Mouse (Mus musculus): ENCODE measurements around the gene Tspan9. TPM values are rescaled to one million over a fixed set of nuclear protein-coding genes. Genes with fewer than 3 reads are reported as not detected.

The Tspan9 gene
- total RNA-seq, 1 experiment from 2014 or later = 0.67 TPM

GRCm38 (mm10) chr6:128010135-128010971, 133.0 kb downstream of the Tspan9 start:
- no peak for ATAC-seq (replicated peaks; ENCODE audit: insufficient number of reproducible peaks, low FRiP score, low TSS enrichment, poor library complexity, severe bottlenecking)

- no peak for ATAC-seq (replicated peaks; ENCODE audit: insufficient number of reproducible peaks, low FRiP score, low TSS enrichment, poor library complexity, severe bottlenecking)
Observed at GRCm38 (mm10) chr6:128007982-128008562, 135.3 kb downstream of the Tspan9 start.

GRCm38 (mm10) chr6:128007241-128007701, 136.1 kb downstream of the Tspan9 start:
- ATAC-seq (replicated peaks; ENCODE audit: insufficient number of reproducible peaks, low FRiP score, low TSS enrichment, poor library complexity, severe bottlenecking) = no peak

- no peak for ATAC-seq (replicated peaks; ENCODE audit: insufficient number of reproducible peaks, low FRiP score, low TSS enrichment, poor library complexity, severe bottlenecking)
Observed at GRCm38 (mm10) chr6:128006156-128006555, 137.2 kb downstream of the Tspan9 start.

GRCm38 (mm10) chr6:128004544-128004943, 138.8 kb downstream of the Tspan9 start:
- no peak for ATAC-seq (replicated peaks; ENCODE audit: insufficient number of reproducible peaks, low FRiP score, low TSS enrichment, poor library complexity, severe bottlenecking)

- ATAC-seq (replicated peaks; ENCODE audit: insufficient number of reproducible peaks, low FRiP score, low TSS enrichment, poor library complexity, severe bottlenecking) = no peak
Observed at GRCm38 (mm10) chr6:128003542-128003941, 139.9 kb downstream of the Tspan9 start.

GRCm38 (mm10) chr6:128002667-128003066, 140.7 kb downstream of the Tspan9 start:
- ATAC-seq (replicated peaks; ENCODE audit: insufficient number of reproducible peaks, low FRiP score, low TSS enrichment, poor library complexity, severe bottlenecking) = no peak

- no peak for ATAC-seq (replicated peaks; ENCODE audit: insufficient number of reproducible peaks, low FRiP score, low TSS enrichment, poor library complexity, severe bottlenecking)
Observed at GRCm38 (mm10) chr6:128002104-128002503, 141.3 kb downstream of the Tspan9 start.

- no peak for ATAC-seq (replicated peaks; ENCODE audit: insufficient number of reproducible peaks, low FRiP score, low TSS enrichment, poor library complexity, severe bottlenecking)
Observed at GRCm38 (mm10) chr6:128001587-128001986, 141.8 kb downstream of the Tspan9 start.

GRCm38 (mm10) chr6:128000777-128001176, 142.6 kb downstream of the Tspan9 start:
- no peak for ATAC-seq (replicated peaks; ENCODE audit: insufficient number of reproducible peaks, low FRiP score, low TSS enrichment, poor library complexity, severe bottlenecking)

GRCm38 (mm10) chr6:127999118-127999517, 144.3 kb downstream of the Tspan9 start:
- ATAC-seq (replicated peaks; ENCODE audit: insufficient number of reproducible peaks, low FRiP score, low TSS enrichment, poor library complexity, severe bottlenecking) = no peak

GRCm38 (mm10) chr6:127996928-127997327, 146.5 kb downstream of the Tspan9 start:
- ATAC-seq (replicated peaks; ENCODE audit: insufficient number of reproducible peaks, low FRiP score, low TSS enrichment, poor library complexity, severe bottlenecking) = no peak

- ATAC-seq (replicated peaks; ENCODE audit: insufficient number of reproducible peaks, low FRiP score, low TSS enrichment, poor library complexity, severe bottlenecking) = no peak
Observed at GRCm38 (mm10) chr6:127992993-127993392, 150.4 kb downstream of the Tspan9 start.

- no peak for ATAC-seq (replicated peaks; ENCODE audit: insufficient number of reproducible peaks, low FRiP score, low TSS enrichment, poor library complexity, severe bottlenecking)
Observed at GRCm38 (mm10) chr6:127991509-127992176, 151.8 kb downstream of the Tspan9 start.

GRCm38 (mm10) chr6:127989624-127990212, 153.7 kb downstream of the Tspan9 start:
- no peak for ATAC-seq (replicated peaks; ENCODE audit: insufficient number of reproducible peaks, low FRiP score, low TSS enrichment, poor library complexity, severe bottlenecking)

GRCm38 (mm10) chr6:127988944-127989494, 154.4 kb downstream of the Tspan9 start:
- no peak for ATAC-seq (replicated peaks; ENCODE audit: insufficient number of reproducible peaks, low FRiP score, low TSS enrichment, poor library complexity, severe bottlenecking)

- ATAC-seq (replicated peaks; ENCODE audit: insufficient number of reproducible peaks, low FRiP score, low TSS enrichment, poor library complexity, severe bottlenecking) = no peak
Observed at GRCm38 (mm10) chr6:127987374-127987773, 156.0 kb downstream of the Tspan9 start.

- no peak for ATAC-seq (replicated peaks; ENCODE audit: insufficient number of reproducible peaks, low FRiP score, low TSS enrichment, poor library complexity, severe bottlenecking)
Observed at GRCm38 (mm10) chr6:127986357-127986756, 157.0 kb downstream of the Tspan9 start.

GRCm38 (mm10) chr6:127981176-127981575, 162.2 kb downstream of the Tspan9 start:
- no peak for ATAC-seq (replicated peaks; ENCODE audit: insufficient number of reproducible peaks, low FRiP score, low TSS enrichment, poor library complexity, severe bottlenecking)

All from monocyte, adult 5-6 weeks (primary cell).